Mouse (Mus musculus) mature B cell (primary cell): Measurements from ENCODE around the gene Hscb.

Experiments used
- in situ Hi-C: fragments of 300-500 bp; cut with MboI; formaldehyde crosslinking; loops from 2 replicates; pipeline ENCODE4 v1.14.3; 2019

The Hscb gene

GRCm38 (mm10) chr5:110831036-110831720 lies 8.4 kb downstream of the Hscb start:
- in situ Hi-C loops: no loop called here

GRCm38 (mm10) chr5:110827576-110827975 lies 12.0 kb downstream of the Hscb start:
- in situ Hi-C loops: no loop called here

DNA sequence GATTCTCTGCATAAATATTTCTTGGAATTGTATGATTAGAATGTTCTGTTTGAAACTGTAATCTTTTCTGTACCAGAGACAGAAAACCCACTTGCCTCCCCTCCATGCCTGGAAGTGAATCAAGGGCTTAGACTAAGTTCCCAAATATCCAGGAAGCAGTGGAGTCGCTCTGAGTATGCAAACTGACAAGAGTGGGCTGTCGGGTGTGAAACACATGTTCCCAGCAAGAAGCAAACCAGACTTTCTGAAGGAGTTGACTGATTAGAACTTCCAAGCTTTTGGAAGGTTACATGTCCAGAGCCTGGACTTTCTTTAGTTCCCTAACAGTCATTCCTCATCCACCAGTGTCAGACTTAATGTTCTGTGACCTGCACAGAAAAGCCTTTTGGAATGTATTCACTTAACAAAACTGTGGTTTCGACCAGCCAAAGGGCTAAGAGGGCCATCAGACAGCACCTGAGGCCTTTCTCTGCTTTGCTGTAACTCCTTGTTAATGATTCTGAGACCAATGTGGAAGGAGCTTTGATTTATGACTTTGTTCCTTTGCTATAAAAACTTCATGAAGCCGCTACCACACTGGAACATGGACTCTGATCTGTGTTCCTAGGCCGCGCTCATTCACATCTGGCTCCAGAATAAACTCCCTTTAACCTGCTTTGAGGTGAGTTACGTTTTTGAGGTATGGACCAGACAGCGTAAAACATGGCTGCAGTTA lies 12.6 kb downstream of the Hscb start:
- in situ Hi-C loops: no loop called here

GRCm38 (mm10) chr5:110824421-110824820 lies 15.2 kb downstream of the Hscb start:
- in situ Hi-C loops: no loop called here

- in situ Hi-C loops: no loop called here
These were observed 29.8 kb downstream of the Hscb start, which contains the start of gene Ulk1 for GRCm38 (mm10) chr5:110809667-110810325. Gene Ulk1, minus strand, starts transcription at chr5:110810097.

DNA sequence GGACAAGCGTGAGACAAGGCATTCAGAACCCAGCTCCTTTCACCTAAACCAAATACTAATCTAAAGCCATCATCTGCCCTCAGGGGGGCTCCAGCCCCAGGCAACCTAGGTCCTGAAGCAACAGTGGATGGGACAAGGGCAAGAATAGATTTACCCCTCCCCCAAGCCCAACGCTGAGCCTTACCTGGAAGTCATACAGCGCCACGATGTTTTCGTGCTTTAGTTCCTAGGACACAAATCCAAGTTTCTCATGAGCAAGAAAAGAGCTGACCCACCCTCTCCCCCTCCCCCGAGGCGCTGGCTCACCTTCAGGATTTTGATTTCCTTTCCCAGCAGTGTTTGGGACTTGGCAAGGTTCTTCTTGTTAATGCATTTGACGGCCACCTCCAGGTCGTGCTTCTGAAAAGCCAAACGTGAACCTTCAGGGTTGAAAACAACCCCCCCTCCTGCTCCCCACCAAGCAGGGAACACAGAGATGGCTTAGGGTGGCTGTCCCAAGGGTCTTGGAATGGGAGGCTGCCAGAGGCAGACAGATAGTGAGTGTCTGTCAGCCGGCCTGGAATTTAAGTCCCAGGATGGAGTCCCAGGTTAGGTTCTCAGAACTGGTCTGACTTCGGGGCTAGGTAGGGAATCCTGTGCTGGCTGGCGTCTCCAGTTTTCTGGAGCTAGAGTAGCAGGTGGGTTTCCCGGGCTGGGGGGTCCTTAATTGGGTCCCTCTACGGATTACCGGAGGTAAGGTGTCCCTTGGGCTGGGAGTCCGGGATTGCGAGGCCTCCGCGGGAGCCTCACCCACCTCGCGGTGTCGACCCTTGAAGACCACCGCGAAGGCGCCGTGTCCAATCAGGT lies 30.5 kb downstream of the Hscb start:
- in situ Hi-C loops: no loop called here

GRCm38 (mm10) chr5:110808061-110808631 lies 31.4 kb downstream of the Hscb start:
- in situ Hi-C loops: no loop called here

GRCm38 (mm10) chr5:110807453-110807852 lies 32.1 kb downstream of the Hscb start:
- in situ Hi-C loops: no loop called here

DNA sequence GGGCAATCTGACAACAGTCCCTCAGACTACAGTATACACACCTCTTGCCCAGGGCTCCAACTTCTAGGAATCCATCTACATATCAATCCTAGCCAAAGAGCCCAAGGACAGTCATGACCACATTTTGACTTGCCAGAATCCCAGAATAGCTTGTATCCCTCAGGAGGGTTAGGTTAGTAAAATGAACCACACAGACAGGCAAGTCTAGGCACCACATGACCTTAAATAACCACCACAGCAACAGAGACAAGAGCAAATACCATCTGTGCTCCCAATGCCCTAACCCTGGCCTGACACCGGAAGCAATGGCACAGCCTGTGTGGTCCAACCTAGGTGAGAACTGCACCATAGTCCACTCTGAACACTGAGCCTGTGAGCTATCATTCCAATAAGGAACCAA lies 32.9 kb downstream of the Hscb start:
- in situ Hi-C loops: no loop called here

DNA sequence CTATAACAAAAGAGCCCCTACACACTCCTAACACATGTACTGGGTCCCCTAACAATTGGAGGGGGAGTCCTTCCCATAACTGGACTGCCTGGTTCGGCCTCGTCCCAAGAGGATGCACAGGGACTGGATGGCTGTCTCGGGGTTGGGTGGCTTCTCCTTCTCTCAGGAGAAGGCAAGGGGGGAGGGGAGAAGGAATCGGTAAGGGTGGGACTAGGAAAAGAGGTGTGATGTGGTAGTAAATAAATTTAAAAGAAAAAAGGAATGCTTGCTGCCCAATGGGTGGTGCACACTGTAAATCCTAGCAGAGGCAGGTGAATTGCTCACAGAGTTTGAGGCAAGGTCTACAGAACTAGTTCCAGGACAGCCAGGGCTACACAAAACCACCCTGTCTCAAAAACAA lies 33.4 kb downstream of the Hscb start:
- in situ Hi-C loops: no loop called here

GRCm38 (mm10) chr5:110804012-110804743 lies 35.4 kb downstream of the Hscb start:
- in situ Hi-C loops: no loop called here

DNA sequence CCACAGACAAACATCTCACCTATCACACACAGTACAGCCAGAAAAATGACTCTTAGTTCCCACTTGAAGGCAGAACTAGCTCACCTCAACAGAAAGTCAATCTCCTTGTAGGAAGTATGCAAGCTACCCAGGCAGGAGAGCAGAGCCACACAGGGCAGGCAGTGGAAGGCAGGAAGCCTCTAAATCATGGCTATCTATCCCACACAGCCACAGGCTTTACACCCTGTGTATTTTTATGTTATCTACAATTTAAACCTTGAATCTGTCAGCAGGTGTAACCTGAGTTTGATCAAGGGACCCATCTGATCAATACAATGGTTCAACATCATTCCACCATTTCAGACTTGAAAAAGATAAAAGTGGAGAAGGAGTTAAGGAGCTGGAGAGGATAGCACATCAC lies 36.8 kb downstream of the Hscb start:
- in situ Hi-C loops: no loop called here

- in situ Hi-C loops: no loop called here
These were observed 37.4 kb downstream of the Hscb start for GRCm38 (mm10) chr5:110802186-110802585.

GRCm38 (mm10) chr5:110801036-110801624 lies 38.4 kb downstream of the Hscb start:
- in situ Hi-C loops: no loop called here

- in situ Hi-C loops: no loop called here
These were observed 41.9 kb downstream of the Hscb start for GRCm38 (mm10) chr5:110797696-110798095.

DNA sequence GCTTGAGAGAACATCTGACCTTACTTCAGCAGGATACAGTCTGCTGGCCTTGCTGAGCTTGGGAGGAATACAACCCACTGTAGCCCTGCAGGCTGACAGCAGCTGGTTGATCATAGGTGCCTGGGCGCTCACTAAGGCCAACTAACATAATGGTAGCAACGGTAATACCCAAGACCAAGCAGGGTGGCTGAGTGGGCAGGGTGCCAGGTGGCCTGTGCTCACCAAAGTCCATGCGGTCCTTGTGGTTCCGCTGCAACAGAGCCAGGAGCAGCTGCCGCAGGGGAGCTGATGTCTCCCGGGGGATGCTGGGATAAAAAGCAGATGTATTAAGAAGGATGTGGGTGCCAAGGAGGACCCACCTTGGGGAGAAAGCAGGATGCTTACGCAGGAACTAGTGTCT lies 45.2 kb downstream of the Hscb start:
- in situ Hi-C loops: no loop called here

DNA sequence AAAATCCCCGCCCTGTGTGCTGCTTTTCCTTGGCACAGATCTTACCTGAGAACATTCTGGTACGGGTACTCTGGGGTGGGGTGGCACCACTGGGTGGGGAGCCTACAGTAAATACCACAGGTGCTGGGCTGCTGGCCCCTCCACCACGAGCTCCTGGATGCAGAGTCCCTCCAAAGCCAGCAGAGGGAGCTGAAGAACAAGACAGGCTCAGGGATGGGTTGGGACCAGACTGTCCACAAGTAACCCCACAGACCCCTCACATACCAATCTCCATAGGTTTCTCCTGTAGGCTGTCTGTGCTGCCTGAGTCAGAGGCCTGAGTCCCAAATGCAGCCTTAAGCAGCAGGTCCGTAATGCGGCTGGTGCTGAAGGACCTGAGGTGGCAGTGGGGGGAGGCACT lies 50.9 kb downstream of the Hscb start:
- in situ Hi-C loops: no loop called here

DNA sequence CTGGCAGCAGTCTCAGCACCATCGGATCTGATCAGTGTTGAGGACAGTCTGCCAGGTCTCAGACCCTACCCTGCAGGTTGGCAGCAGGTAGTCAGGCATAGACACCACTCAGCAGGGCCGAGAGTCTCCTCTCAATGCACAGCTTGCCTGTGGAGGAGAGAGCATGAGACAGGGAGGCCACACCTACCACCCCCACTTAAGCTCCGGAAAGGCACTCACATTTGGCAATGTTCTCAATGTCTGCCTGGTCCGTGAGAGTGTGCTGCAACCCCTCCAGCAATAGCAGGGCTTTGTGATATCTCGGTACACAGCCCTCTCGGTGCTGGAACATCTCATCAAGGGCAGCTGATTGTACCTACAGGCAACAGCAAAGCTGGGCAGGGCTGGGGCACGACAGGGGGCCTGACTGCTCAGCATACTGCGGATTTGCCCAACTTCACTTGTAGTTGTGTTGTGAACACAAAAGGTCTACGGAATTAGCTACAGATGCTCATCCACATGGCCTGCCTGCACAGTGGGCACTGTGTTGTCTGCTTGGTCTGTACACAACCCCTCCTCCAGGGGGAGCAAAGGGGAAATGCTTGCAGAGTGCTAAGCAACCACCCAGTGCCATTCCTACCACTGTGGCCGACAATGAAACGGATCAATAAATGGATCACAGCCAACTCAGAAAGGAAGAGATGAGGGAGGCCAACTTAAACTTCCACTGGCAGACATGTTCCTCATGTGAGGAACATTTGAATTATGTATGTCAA lies 53.3 kb downstream of the Hscb start:
- in situ Hi-C loops: no loop called here

- in situ Hi-C loops: no loop called here
These were observed 56.4 kb downstream of the Hscb start for GRCm38 (mm10) chr5:110783150-110783549.
